Mouse (Mus musculus) neural tube, embryonic 11.5 days (tissue): ENCODE measurements at regions not wholly inside any gene's neighbourhood (a gene's known extent, or its start where the extent isn't known, plus 50 kb on each side); places are given as distances from the start of the nearest gene placed in this dataset.

Experiments
- ATAC-seq: fragments of 200-750 bp; cut with Nextera tagmentation; 2 replicates; pipeline ENCODE4 v1.8.0; 2017; ENCODE audit warnings: moderate number of reproducible peaks, mild to moderate bottlenecking, moderate TSS enrichment, moderate library complexity; ENCODE audit not compliant: insufficient read depth, low FRiP score, low TSS enrichment
- DNase-seq: peaks from one replicate; pipeline ENCODE4 v3.0.0-alpha.2; 2015; ENCODE audit warnings: low spot score
- H3K27ac ChIP-seq: fragments of 300-500 bp; sonication (generic); 2 replicates; pipeline ENCODE4 v1.5.1; 2014; ENCODE audit warnings: low read depth, mild to moderate bottlenecking, low read length
- H3K27me3 ChIP-seq: fragments of 300-500 bp; sonication (generic); 2 replicates; pipeline ENCODE4 v1.6.1; 2014; ENCODE audit warnings: mild to moderate bottlenecking, low read length, mixed read lengths; ENCODE audit not compliant: control insufficient read depth, insufficient read depth
- H3K36me3 ChIP-seq: fragments of 300-500 bp; sonication (generic); 2 replicates; pipeline ENCODE4 v1.6.1; 2014; ENCODE audit warnings: mild to moderate bottlenecking, low read length, moderate library complexity, mixed read lengths; ENCODE audit not compliant: control insufficient read depth, insufficient read depth
- H3K4me1 ChIP-seq: fragments of 300-500 bp; sonication (generic); 2 replicates; pipeline ENCODE4 v1.6.1; 2014; ENCODE audit warnings: low read length, mixed read lengths; ENCODE audit not compliant: control insufficient read depth, insufficient read depth
- H3K4me2 ChIP-seq: fragments of 300-500 bp; sonication (generic); 2 replicates; pipeline ENCODE4 v1.6.1; 2014; ENCODE audit warnings: low read depth, mild to moderate bottlenecking, moderate library complexity
- H3K4me3 ChIP-seq: fragments of 300-500 bp; sonication (generic); 2 replicates; pipeline ENCODE4 v1.5.1; 2014; ENCODE audit warnings: low read depth, low read length
- H3K9ac ChIP-seq: fragments of 300-500 bp; sonication (generic); 2 replicates; pipeline ENCODE4 v1.6.1; 2014; ENCODE audit warnings: mild to moderate bottlenecking, low read length
- H3K9me3 ChIP-seq: fragments of 300-500 bp; sonication (generic); 2 replicates; pipeline ENCODE4 v1.6.1; 2016; ENCODE audit warnings: low read length; ENCODE audit not compliant: control insufficient read depth
- WGBS: fragments of 180-500 bp; shearing (Covaris S2); extraction: QIAGEN DNeasy Blood & Tissue Kit; methylation state at CpG from one replicate; pipeline ENCODE4 v1.1.7; 2014; 5-methylcytosine and 5-hydroxymethylcytosine counted together

DNA sequence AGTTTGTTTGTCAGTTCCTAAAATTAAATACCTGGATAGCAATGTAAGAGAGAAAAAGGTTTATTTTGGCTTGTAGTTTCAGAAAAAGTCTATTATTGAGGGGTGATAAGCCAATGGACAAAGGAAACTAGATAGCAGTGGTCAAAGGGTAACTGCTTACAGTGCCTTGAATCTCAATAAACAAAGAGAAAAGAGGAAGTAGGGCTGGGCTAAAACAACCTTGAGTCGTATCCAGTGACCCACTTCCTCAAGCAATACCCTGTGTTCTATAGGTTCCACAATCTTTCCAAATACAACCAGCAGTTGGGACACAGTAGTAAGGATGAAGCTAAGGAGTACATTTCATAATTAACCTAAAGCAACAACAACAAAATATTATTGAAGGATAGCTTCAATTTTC, 1164.7 kb downstream of the Fscb start:
- Histone ChIP-seq H3K9me3 (no peaks in the 10 kb centered on the region), H3K4me2 (no peak overlapping the region), H3K36me3 (no peaks in the 10 kb centered on the region), H3K27me3 (no peaks in the 10 kb centered on the region), H3K4me3 (no peak overlapping the region), H3K27ac (no peak overlapping the region), H3K4me1 (no peaks in the 10 kb centered on the region), H3K9ac (no peak overlapping the region)
- no peak for ATAC-seq
- no peak for DNase-seq
- 75% methylated on average over 1 of the region's 1 CpGs for whole genome bisulfite sequencing

DNA sequence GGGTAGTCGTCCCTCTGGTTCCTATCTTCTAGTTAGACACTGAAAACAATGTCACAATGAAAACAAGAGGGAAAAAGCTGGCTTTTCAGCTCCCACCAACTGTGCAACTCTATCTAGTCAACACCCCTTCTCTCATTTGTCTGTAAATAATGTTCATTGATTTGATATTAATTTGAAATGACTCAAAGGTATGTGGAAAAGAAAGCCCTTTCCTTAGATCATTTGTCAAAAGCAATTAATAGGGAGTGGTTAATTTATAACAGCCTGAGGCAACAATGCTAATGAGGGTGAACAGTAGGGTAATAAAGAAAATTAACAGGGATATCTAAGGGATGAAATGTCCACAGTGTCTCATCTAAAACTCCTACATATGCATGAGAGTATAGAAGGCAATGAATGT, 1195.2 kb downstream of the Fscb start:
- Histone ChIP-seq H3K4me3 (no peak overlapping the region), H3K27ac (no peak overlapping the region), H3K36me3 (no peaks in the 10 kb centered on the region), H3K27me3 (no peaks in the 10 kb centered on the region), H3K4me2 (no peak overlapping the region), H3K9me3 (no peaks in the 10 kb centered on the region), H3K4me1 (no peaks in the 10 kb centered on the region), H3K9ac (no peak overlapping the region)
- 58% methylated on average over 1 of the region's 1 CpGs for WGBS
- ATAC-seq = 0 out of 2 replicates have a peak, but pooled peaks have one; percentile 31
- no peak for DNase-seq
